Comparison of ENCODE assay signal across 8 mouse cellular contexts in the genomic region with DNA sequence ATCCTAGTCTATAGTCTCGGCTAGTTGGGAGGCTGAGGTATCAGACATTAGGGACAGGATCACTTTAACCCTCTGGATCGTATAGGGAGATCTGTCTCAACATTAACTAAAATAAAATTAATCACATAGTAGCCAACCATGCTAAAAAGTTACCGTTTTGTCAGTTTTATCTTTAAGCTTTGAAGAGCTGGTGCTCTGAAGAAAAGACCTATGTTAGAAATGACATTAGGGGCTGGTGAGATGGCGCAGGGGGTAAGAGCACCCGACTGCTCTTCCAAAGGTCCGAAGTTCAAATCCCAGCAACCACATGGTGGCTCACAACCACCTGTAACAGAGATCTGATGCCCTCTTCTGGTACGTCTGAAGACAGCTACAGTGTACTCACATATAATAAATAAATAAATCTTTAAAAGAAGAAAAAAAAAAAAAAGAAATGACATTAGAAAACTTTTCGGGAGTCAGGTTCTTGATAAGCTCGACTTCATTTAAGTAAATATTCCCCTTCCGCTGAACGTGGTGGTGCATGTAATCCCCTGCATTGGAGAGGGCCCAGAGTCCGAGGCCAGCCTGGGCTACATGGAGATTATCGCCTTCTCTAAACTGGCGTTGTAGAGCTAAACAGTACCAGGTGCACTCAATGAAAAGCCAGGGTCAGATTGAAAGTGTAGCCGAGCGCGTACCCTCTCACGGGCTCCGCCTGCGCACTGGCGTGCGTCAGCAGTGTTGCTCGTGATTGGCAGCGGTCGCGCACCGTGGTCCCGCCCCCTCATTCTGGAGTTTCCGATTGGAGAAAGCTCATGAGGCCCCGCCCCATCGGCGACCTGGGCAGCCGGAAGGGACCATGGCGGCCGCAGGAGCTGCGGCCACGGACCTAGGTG. TPM values are rescaled to one million over a fixed set of nuclear protein-coding genes. Genes with fewer than 3 reads are reported as not detected.
DNase-seq lines count a peak whose midpoint lies in the region; ATAC-seq and TF ChIP-seq lines count a peak whose summit lies in the region.

TSS of gene Pigs (plus strand) at position 782 of the 878 bp plus-strand sequence.

- peak within 1 kb of the TSS; percentile 85 for H3K9ac ChIP-seq in hindbrain, postnatal 0 days (replicated peaks; ENCODE audit: low read length)

- peak; percentile 95 for ATAC-seq in hindbrain, postnatal 0 days
- ATAC-seq in megakaryocyte, adult 5-6 weeks (ENCODE audit: poor library complexity, severe bottlenecking), result peak; percentile 100

- H3K27me3 ChIP-seq in hindbrain, postnatal 0 days (ENCODE audit: insufficient read depth, low read length), result no peaks in the 10 kb centered on the region

- intact Hi-C loops in gastrocnemius, adult 2 months (cut with DNase I), result no loop called here
- intact Hi-C loops in left cerebral cortex, adult 2 months (cut with DNase I), result loop anchor here (5.0 kb wide), 1 partner anchor 66 kb away; the partner anchor contains the start of gene 2610507B11Rik

- peak within 1 kb of the TSS; percentile 95 for H3K27ac ChIP-seq in gastrocnemius, adult 2 months
- H3K27ac ChIP-seq in hindbrain, postnatal 0 days, result peak within 1 kb of the TSS; percentile 43
- H3K27ac ChIP-seq in left cerebral cortex, adult 2 months, result peak within 1 kb of the TSS; percentile 80

- peaks cover 8% of the 10 kb centered on the region for H3K4me1 ChIP-seq in hindbrain, postnatal 0 days (ENCODE audit: insufficient read depth, low read length)

- TF ChIP-seq CTCF in gastrocnemius, adult 2 months (IDR thresholded peaks at IDR 0.05), result 0 out of 2 replicates have a peak, but pooled peaks have one; percentile 13
- TF ChIP-seq CTCF in hindbrain, postnatal 0 days (IDR thresholded peaks at IDR 0.05; ENCODE audit: low read depth), result peak; percentile 37
- TF ChIP-seq CTCF in left cerebral cortex, adult 2 months (IDR thresholded peaks at IDR 0.05), result peak; percentile 8

- H3K4me2 ChIP-seq in hindbrain, postnatal 0 days (ENCODE audit: low read depth, low read length), result peak within 1 kb of the TSS; percentile 88

- H3K4me3 ChIP-seq in gastrocnemius, adult 2 months, result peak within 1 kb of the TSS; percentile 87
- H3K4me3 ChIP-seq in hindbrain, postnatal 0 days (ENCODE audit: low read length), result peak within 1 kb of the TSS; percentile 81
- H3K4me3 ChIP-seq in left cerebral cortex, adult 2 months, result peak within 1 kb of the TSS; percentile 68

- DNase-seq in WW6 (ENCODE audit: low read depth, low spot score), result peak; percentile 98
- peak; percentile 93 to 96 for DNase-seq in cerebellum, postnatal 4 days (ENCODE audit: low spot score in 2 of 2)
- peak; percentile 99 for DNase-seq in gastrocnemius, adult 2 months
- DNase-seq in hindbrain, postnatal 0 days (ENCODE audit: low spot score), result peak; percentile 98
- DNase-seq in left cerebral cortex, adult 2 months (ENCODE audit: extremely low spot score in 1 of 2, low spot score in 2 of 2), result peak; percentile 93 to 94
- peak; percentile 97 for DNase-seq in right cerebral cortex, adult 2 months (ENCODE audit: low spot score in 2 of 2)
- DNase-seq in urinary bladder, postnatal 14 days (ENCODE audit: low spot score), result peak; percentile 98

- WGBS in hindbrain, postnatal 0 days, result 12% methylated on average over 35 of the region's 37 CpGs

- no peaks in the 10 kb centered on the region for H3K9me3 ChIP-seq in hindbrain, postnatal 0 days (ENCODE audit: low read length)

- no peaks in the 10 kb centered on the region for H3K36me3 ChIP-seq in hindbrain, postnatal 0 days (ENCODE audit: insufficient read depth, low read length)

RNA-seq across cellular contexts. Expression of gene Pigs, which starts in this region (rescaled TPM):
- total RNA-seq in gastrocnemius, adult 2 months (2021), result 10 to 100 TPM; 20.0 to 21.3 TPM
- total RNA-seq in hindbrain, postnatal 0 days (2014; rRNA removed), result 88.3 and 89.0 TPM in 2 replicates
- 105 TPM in 2 replicates for polyA plus RNA-seq in hindbrain, postnatal 0 days (2015; fragmentation: Nextera tagmentation; extraction: Ambion mirVana)
- 10 to 100 TPM; 60.7 to 62.8 TPM for total RNA-seq in left cerebral cortex, adult 2 months (2021)
- 31.8 and 33.5 TPM in 2 replicates for total RNA-seq in megakaryocyte, adult 5-6 weeks (2015)
- total RNA-seq in megakaryocyte, adult 5-6 weeks (2017), result 21.5 and 22.4 TPM in 2 replicates

Comparison
In these comparisons a context has a peak if more than half of its experiments do, and no peak if none do; other contexts are left out.
1. Peak in every context shown above with its lines: DNase-seq, ATAC-seq, H3K4me3 ChIP-seq and H3K27ac ChIP-seq.
2. H3K27ac ChIP-seq: peak in every context shown above with its lines; median percentile 95 in gastrocnemius, adult 2 months; 80 in left cerebral cortex, adult 2 months; 43 in hindbrain, postnatal 0 days.